Mouse (Mus musculus) CD4-positive, CD25-positive, alpha-beta regulatory T cell, adult 4 months (primary cell): Measurements from ENCODE around the gene Supv3l1. TPM values are rescaled to one million over a fixed set of nuclear protein-coding genes. Genes with fewer than 3 reads are reported as not detected.

Experiments used
- ATAC-seq: one replicate; pipeline ENCODE4 v1.8.0; 2017
- polyA plus RNA-seq, 2 experiments: library from polyadenylated mRNA; unstranded; fragments of 100-300 nt; shearing (Covaris generic); gene quantifications; one replicate each; pipeline ENCODE4 v1.2.1; 2017

The Supv3l1 gene
- polyA plus RNA-seq, 2 experiments from 2014 or later: 8.4 to 11.7 TPM

- ATAC-seq: no peak
These were observed 36.5 kb downstream of the Supv3l1 start for GRCm38 (mm10) chr10:62412906-62413605.

GRCm38 (mm10) chr10:62411431-62412410 lies 37.8 kb downstream of the Supv3l1 start:
- no peak for ATAC-seq

DNA sequence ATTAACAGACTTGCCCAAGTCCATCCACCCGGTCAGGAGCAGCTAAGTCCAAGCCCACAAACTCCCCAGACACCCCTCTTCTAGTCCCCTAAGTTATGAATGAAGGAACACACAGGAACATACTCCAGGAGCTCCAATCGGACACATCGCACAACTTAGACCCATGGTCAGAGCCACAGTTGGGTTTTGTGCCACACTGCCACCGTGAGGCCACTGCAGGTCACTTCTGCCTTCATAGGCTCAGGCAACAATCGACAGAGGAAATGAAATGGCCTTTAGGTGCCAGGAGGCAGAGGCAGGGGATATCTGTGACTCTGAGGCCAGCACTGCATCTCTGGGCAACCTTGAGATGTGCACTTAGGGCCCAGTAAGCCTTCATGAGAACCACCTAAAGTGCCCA lies 38.6 kb downstream of the Supv3l1 start:
- peak; percentile 84 for ATAC-seq

GRCm38 (mm10) chr10:62404901-62405300 lies 44.6 kb downstream of the Supv3l1 start:
- ATAC-seq: peak; percentile 57

- no peak for ATAC-seq
These were observed 47.9 kb downstream of the Supv3l1 start for GRCm38 (mm10) chr10:62401641-62402111.

GRCm38 (mm10) chr10:62383011-62383410 lies 66.5 kb downstream of the Supv3l1 start:
- no peak for ATAC-seq

DNA sequence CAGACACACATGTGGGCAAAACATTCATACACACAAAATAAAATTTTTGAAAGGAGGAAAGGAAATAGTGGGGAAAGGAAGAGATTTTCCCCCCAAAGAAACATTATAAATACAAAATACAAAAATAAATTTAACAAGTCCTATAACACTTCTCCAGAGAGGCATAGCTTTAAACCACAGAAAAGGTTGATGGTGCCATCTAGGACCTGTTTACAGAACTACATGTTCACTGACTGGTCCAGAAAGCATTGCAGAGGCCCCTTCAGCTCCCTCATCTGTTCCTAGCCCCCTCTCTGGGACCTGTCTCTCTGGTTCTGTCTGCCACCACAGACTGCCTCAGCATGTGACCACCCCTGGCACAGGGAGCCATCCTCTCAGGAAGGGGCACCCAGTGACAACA lies 68.6 kb downstream of the Supv3l1 start:
- no peak for ATAC-seq

GRCm38 (mm10) chr10:62379808-62380207 lies 69.7 kb downstream of the Supv3l1 start, which contains the start of gene Hk1:
Gene Hk1 (minus strand): TSS chr10:62379908.
- ATAC-seq: no peak

Other genes starting within 250 kb of the Supv3l1 start
- under 1 TPM; 0.16 to 0.17 TPM for gene Tspan15, start 218.5 kb downstream of the Supv3l1 start, polyA plus RNA-seq
- not detected for gene Tacr2, start 197.3 kb downstream of the Supv3l1 start, polyA plus RNA-seq
- gene Hk1, start 69.8 kb downstream of the Supv3l1 start, polyA plus RNA-seq: 100 to 1,000 TPM in 1 of 2 experiments, 10 to 100 TPM in 1; 69.6 to 103 TPM
- gene Hkdc1, start 27.2 kb downstream of the Supv3l1 start, polyA plus RNA-seq: not detected
- gene 4930507D05Rik, start 249 bp downstream of the Supv3l1 start, polyA plus RNA-seq: not detected
- gene Vps26a, start 37.1 kb upstream of the Supv3l1 start, polyA plus RNA-seq: 10 to 100 TPM; 70.9 to 80.0 TPM
- gene Srgn, start 77.7 kb upstream of the Supv3l1 start, polyA plus RNA-seq: 1,000 to 10,000 TPM; 1,323 to 1,460 TPM
- gene Kif1bp, start 128.7 kb upstream of the Supv3l1 start, polyA plus RNA-seq: 1 to 10 TPM; 2.7 to 5.4 TPM
- gene Ddx21, start 152.5 kb upstream of the Supv3l1 start, polyA plus RNA-seq: 10 to 100 TPM; 56.3 to 58.8 TPM
- 100 to 1,000 TPM in 1 of 2 experiments, 10 to 100 TPM in 1; 96.5 to 101 TPM for gene Ddx50, start 201.5 kb upstream of the Supv3l1 start, polyA plus RNA-seq